Mouse (Mus musculus): ENCODE measurements at regions not wholly inside any gene's neighbourhood (a gene's known extent, or its start where the extent isn't known, plus 50 kb on each side); places are given as distances from the start of the nearest gene placed in this dataset.

DNA sequence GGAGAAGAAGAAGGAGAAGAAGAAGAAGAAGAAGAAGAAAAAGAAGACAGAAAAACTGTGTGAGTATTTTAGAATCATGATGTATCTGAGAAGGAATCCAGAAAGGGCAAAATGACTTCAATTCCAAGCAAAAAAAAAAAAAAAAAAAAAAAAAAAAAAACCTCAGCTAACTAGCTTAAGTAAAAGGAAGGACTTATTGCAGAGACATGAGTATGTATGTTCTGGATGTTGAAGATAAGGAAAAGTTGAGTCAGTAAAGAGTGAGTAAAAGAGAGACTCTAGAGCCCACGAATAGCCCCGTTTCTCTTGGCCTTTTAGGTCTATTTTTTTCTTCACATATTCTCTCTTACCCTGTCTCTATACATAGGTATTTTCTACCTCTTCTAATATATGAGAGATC, 175.1 kb downstream of the Ndfip2 start:
- TF ChIP-seq TAL1 (IDR thresholded peaks at IDR 0.05; ENCODE audit: low read length) (no peak), GATA1 (IDR thresholded peaks at IDR 0.05; ENCODE audit: low read length) (no peak)
